In the genomic region with DNA sequence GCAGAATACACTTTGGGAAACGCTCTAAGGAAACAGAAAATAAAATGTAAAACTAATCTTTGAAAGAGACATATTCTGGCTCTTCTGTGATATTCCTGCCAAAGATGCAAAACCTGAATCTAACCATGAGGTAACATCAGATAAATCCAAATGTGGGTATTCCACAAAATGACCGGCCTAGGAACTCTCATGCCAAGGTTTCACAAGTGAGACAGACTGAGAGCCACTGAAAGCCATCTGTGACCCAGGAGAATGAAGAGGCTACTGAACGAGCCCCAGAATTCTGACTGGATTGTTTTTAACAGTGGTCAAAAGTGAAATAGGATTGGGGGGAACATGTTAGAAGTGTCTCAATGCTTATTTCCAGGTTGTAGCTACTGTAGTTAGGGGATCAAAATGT, we compare ENCODE assay signal across 12 mouse cellular contexts.
"Had no signal": no experiment of that assay in that cellular context is flagged by ENCODE, and none has a peak within 500 bp of the region (broad histone marks: within the 10 kb centered on the region; RNA-seq: fewer than 3 reads in every experiment).

No protein-coding gene starts in this region.

- DNase-seq: gastrocnemius, postnatal 14 days; gastrocnemius, postnatal 36 days; heart, adult 18-20 months; heart, postnatal 10 days; heart, postnatal 36 days; kidney, adult 11 months; kidney, postnatal 14 days; layer of hippocampus, adult 9-11 months; layer of hippocampus, postnatal 36 days; liver; liver, embryonic 13.5 days; liver, postnatal 0 days had no signal
